Mouse (Mus musculus) heart, embryonic 12.5 days (tissue): ENCODE measurements around the gene Itga11. TPM values are rescaled to one million over a fixed set of nuclear protein-coding genes. Genes with fewer than 3 reads are reported as not detected.
"Not testable (repeated sequence)": the region's sequence is repeated elsewhere in the genome, so short reads cannot be mapped to it uniquely, and the experiment has no call there.

Experiments
- ATAC-seq: fragments of 200-750 bp; cut with Nextera tagmentation; 2 replicates; pipeline ENCODE4 v1.8.0; 2017; ENCODE audit warnings: moderate TSS enrichment, moderate library complexity; ENCODE audit not compliant: insufficient number of reproducible peaks, low FRiP score
- H3K27ac ChIP-seq: fragments of 300-500 bp; sonication (generic); 2 replicates; pipeline ENCODE4 v1.5.1; 2016; ENCODE audit warnings: mild to moderate bottlenecking, moderate library complexity; ENCODE audit not compliant: poor library complexity, severe bottlenecking
- H3K27me3 ChIP-seq: fragments of 300-500 bp; sonication (generic); replicated peaks from 2 replicates; pipeline ENCODE4 v1.6.1; 2016; ENCODE audit warnings: mild to moderate bottlenecking, moderate library complexity
- H3K36me3 ChIP-seq: fragments of 300-500 bp; sonication (generic); 2 replicates; pipeline ENCODE4 v1.6.1; 2016; ENCODE audit warnings: mild to moderate bottlenecking, moderate library complexity
- H3K4me1 ChIP-seq: fragments of 300-500 bp; sonication (generic); replicated peaks from 2 replicates; pipeline ENCODE4 v1.6.1; 2016; ENCODE audit warnings: mild to moderate bottlenecking
- H3K4me2 ChIP-seq: fragments of 300-500 bp; sonication (generic); 2 replicates; pipeline ENCODE4 v1.6.1; 2016; ENCODE audit warnings: mild to moderate bottlenecking, moderate library complexity
- H3K4me3 ChIP-seq: fragments of 300-500 bp; sonication (generic); 2 replicates; pipeline ENCODE4 v1.5.1; 2016; ENCODE audit warnings: mild to moderate bottlenecking
- H3K9ac ChIP-seq: fragments of 300-500 bp; sonication (generic); 2 replicates; pipeline ENCODE4 v1.6.1; 2016; ENCODE audit warnings: mild to moderate bottlenecking, moderate library complexity
- H3K9me3 ChIP-seq: fragments of 300-500 bp; sonication (generic); replicated peaks from 2 replicates; pipeline ENCODE4 v1.6.1; 2016; ENCODE audit warnings: mild to moderate bottlenecking, moderate library complexity
- WGBS: fragments of 180-500 bp; shearing (Covaris S2); methylation state at CpG from one replicate; pipeline ENCODE4 v1.1.7; 2016; 5-methylcytosine and 5-hydroxymethylcytosine counted together
- polyA plus RNA-seq: library from polyadenylated mRNA; unstranded; fragments of >200 nt; fragmentation: Nextera tagmentation; extraction: Ambion mirVana; gene quantifications from 2 replicates; pipeline ENCODE4 v1.2.1, GENCODE M21; 2016

Itga11 gene
- polyA plus RNA-seq, 1 experiment from 2014 or later = 1.00 TPM

DNA sequence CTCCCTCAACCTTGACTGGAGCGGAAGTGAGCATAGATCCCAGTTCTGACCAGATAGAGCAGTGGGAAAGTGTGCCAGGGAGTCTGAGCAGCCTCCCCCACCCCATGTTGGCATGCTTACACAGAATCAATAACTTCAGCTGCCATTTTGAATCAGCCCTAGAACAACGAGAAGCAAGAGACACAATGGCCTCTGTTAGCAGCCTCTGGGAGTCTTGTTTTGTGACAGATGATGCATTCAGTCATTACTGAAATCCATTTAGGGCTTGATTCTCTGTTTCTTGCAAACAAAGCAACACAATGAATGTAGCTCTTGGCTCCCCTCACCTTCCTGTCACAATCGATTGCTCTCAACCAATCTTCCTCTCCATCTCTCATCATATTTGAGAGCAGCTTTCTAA lies 19.6 kb upstream of the Itga11 start:
- Histone ChIP-seq H3K9me3 (no peaks in the 10 kb centered on the region; the same call in 1 of the 2 replicates), H3K9ac (no peak overlapping the region), H3K4me2 (no peak overlapping the region), H3K27me3 (no peaks in the 10 kb centered on the region), H3K4me3 (no peak overlapping the region), H3K36me3 (no peaks in the 10 kb centered on the region), H3K27ac (no peak overlapping the region), H3K4me1 (no peaks in the 10 kb centered on the region)
- WGBS = 72% methylated on average over 3 of the region's 3 CpGs
- ATAC-seq = no peak

DNA sequence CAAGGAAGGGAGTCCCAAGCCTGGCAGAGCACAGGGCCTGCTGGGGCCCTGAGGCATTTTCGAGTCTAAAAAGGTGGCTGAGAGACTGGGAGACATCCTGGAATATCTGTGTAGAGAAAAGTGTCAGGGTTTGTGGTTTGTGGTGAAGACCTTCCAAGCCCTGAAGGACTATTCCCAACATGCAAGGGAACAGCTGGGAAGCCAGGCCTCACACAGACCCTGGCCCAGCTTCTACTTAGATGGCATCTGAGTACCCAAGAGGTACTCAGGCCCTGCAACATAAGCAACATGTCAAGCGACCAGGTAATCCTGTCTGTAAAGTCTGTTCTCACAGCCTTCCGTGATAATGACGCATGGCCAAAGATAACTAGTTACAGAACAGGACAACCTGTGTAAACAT lies 18.6 kb upstream of the Itga11 start:
- 57% methylated on average over 4 of the region's 4 CpGs for WGBS

DNA sequence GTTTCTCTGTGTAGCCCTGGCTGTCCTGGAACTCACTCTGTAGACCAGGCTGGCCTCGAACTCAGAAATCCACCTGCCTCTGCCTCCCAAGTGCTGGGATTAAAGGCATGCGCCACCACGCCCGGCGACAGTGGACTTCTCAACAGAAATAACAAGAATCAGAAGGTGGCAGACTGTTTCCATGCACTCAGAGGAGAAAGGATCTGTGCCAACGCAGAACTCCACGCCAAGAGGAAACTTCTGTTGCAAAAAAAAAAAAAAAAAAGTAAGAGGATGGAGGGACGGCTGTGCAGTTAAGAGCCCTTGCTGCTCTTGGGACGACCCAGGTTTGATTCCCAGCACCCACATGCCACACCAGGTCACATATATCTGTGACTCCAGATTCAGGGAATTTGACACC lies 16.7 kb upstream of the Itga11 start:
- not testable (repeated sequence) for ATAC-seq, H3K27me3 ChIP-seq, H3K27ac ChIP-seq, H3K9ac ChIP-seq, H3K36me3 ChIP-seq, H3K4me3 ChIP-seq, H3K4me1 ChIP-seq, H3K9me3 ChIP-seq, H3K4me2 ChIP-seq
- 87% methylated on average over 9 of the region's 9 CpGs for WGBS

More for the DNA sequence above, 18.6 kb upstream of the Itga11 start:
- Histone ChIP-seq H3K36me3 (no peaks in the 10 kb centered on the region), H3K9ac (no peak overlapping the region), H3K27me3 (no peaks in the 10 kb centered on the region), H3K4me2 (no peak overlapping the region), H3K27ac (no peak overlapping the region), H3K9me3 (no peaks in the 10 kb centered on the region; the same call in 1 of the 2 replicates), H3K4me1 (no peaks in the 10 kb centered on the region; the same call in 1 of the 2 replicates), H3K4me3 (no peak overlapping the region)
- no peak for ATAC-seq

DNA sequence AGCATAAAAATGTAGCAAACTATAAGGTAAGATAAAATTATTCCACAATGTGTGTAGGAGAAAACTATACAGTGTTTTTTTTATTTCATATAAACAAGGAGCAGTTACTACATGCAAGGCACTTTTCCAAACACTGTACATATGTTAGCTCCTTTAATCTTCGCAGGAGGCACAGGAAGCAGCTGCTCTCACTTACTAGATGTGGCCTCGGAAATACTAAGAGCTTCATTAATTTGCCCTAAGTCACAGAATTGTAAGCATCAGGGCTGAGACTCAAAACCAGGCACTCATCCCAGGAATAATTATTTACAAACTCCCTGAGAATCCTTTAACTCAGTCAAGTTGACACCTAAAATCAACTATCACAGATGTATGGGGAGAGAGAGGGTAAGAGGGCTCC lies 14.2 kb upstream of the Itga11 start:
- no peaks in the 10 kb centered on the region; the same call in 1 of the 2 replicates for H3K9me3 ChIP-seq
- H3K27me3 ChIP-seq = no peaks in the 10 kb centered on the region
- 63% methylated on average over 2 of the region's 2 CpGs for WGBS

DNA sequence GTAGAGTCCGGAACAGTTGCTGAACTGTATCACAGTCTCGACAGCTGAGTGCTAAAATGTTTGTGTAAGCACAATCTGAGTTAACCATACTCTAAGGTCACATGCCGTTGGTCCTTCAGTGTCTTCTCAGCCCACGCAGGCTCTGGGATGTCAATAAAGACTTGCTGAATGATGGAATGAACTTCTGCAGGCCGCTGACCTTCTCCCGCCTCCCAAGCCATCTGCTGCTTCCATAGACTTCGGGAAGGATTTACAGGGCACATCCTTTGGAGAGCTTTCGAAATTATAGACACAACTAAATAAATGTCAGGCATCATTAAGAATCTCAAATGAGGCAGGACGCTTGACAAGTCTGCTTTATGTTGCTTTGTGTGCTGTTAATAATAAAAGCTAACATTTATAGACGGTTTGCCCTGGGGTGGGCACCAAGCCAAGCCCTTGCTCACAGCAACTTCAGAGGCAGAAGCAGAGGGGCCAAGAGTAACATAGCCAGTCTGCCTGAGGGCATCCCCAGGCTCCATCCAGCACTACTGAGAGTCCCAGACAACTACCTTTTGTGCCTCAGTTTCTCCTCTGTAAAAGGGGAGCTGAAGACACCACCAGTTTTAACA lies 13.4 kb upstream of the Itga11 start:
- Histone ChIP-seq H3K9me3 (no peaks in the 10 kb centered on the region; the same call in 1 of the 2 replicates), H3K36me3 (no peaks in the 10 kb centered on the region), H3K27me3 (no peaks in the 10 kb centered on the region), H3K4me1 (no peaks in the 10 kb centered on the region; the same call in 1 of the 2 replicates), H3K4me3 (no peak overlapping the region), H3K4me2 (no peak overlapping the region), H3K27ac (no peak overlapping the region), H3K9ac (no peak overlapping the region)
- no peak for ATAC-seq
- 59% methylated on average over 10 of the region's 10 CpGs for WGBS

More for the DNA sequence above, 14.2 kb upstream of the Itga11 start:
- H3K4me3 ChIP-seq = no peak overlapping the region
- no peaks in the 10 kb centered on the region for H3K36me3 ChIP-seq
- H3K4me1 ChIP-seq = no peaks in the 10 kb centered on the region; the same call in 1 of the 2 replicates
- no peak overlapping the region for H3K9ac ChIP-seq
- no peak overlapping the region for H3K27ac ChIP-seq
- H3K4me2 ChIP-seq = no peak overlapping the region
- ATAC-seq = no peak

DNA sequence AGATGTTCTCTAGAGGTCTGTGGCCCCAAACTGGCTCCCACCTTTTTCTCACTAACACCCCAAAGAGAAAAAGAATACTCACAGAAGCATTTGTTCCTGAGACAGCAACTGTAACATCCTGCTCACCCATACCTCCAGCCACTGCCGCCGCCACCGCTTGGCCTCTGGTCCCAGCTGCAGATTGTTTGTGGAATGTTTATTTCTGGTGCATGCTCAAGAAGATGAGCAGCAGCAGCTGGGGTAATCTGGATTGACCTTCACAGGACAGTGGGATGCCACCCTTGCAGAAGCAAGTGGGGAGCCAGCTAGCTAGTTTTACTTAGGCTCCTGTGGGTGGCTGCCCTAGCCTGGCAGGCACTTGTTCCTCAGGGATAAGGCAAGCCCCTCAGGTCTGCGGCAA lies 11.7 kb upstream of the Itga11 start:
- Histone ChIP-seq H3K27me3 (no peaks in the 10 kb centered on the region), H3K9ac (no peak overlapping the region), H3K9me3 (no peaks in the 10 kb centered on the region; the same call in 1 of the 2 replicates), H3K36me3 (no peaks in the 10 kb centered on the region), H3K4me2 (no peak overlapping the region), H3K27ac (no peak overlapping the region), H3K4me1 (peaks cover under 1% of the 10 kb centered on the region), H3K4me3 (no peak overlapping the region)
- 53% methylated on average over 4 of the region's 4 CpGs for WGBS
- ATAC-seq = no peak

DNA sequence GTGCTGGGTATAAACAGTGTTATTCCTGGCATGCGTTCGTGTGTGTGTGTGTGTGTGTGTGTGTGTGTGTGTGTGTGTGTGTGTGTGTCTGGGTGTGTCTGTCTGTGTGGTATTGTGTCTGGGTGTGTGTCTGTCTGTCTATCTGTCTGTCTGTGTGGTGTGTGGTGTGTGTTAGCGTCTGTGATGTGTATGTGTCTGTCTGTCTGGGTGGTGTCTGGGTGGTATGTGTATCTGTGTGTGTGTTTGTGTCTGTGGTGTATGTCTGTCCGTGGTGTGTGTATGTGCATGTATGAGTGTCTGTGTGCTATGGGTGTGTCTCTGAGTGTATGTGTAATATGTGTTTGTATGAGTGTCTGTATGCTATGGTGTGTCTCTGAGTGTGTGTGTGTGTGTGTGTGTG lies 9.1 kb upstream of the Itga11 start:
- whole genome bisulfite sequencing = 95% methylated on average over 4 of the region's 4 CpGs
- ATAC-seq = no peak
- no peaks in the 10 kb centered on the region for H3K27me3 ChIP-seq
- H3K4me3 ChIP-seq = no peak overlapping the region
- H3K9ac ChIP-seq = no peak overlapping the region
- no peaks in the 10 kb centered on the region for H3K36me3 ChIP-seq
- H3K4me1 ChIP-seq = peaks cover 6% of the 10 kb centered on the region
- H3K9me3 ChIP-seq = no peaks in the 10 kb centered on the region
- no peak overlapping the region for H3K4me2 ChIP-seq
- no peak overlapping the region for H3K27ac ChIP-seq

DNA sequence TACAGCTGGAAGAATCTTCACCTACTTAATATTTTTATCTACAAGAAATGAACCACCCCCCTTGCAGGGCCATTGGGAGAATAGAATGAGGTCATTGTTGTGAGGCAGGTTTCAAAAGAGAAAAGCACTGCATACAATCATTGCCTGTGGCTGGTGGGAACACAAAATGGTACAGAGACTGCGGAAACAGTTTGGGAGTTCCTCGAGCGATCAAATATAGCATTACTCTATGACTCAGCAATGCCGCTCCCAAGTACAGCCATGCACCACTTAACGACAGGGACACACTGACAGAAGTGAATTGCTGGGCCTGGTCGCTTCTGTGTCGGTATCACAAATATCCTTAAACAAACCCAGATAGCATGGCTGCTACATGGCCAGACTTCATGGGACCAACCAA lies 4.4 kb upstream of the Itga11 start:
- 51% methylated on average over 7 of the region's 7 CpGs for WGBS
- Histone ChIP-seq H3K9me3 (no peaks in the 10 kb centered on the region), H3K4me1 (peaks cover 19% of the 10 kb centered on the region), H3K9ac (no peak overlapping the region), H3K27me3 (peaks cover 13% of the 10 kb centered on the region; the same call in 1 of the 2 replicates), H3K4me2 (no peak overlapping the region), H3K27ac (no peak overlapping the region), H3K36me3 (no peaks in the 10 kb centered on the region), H3K4me3 (no peak overlapping the region)
- no peak for ATAC-seq

DNA sequence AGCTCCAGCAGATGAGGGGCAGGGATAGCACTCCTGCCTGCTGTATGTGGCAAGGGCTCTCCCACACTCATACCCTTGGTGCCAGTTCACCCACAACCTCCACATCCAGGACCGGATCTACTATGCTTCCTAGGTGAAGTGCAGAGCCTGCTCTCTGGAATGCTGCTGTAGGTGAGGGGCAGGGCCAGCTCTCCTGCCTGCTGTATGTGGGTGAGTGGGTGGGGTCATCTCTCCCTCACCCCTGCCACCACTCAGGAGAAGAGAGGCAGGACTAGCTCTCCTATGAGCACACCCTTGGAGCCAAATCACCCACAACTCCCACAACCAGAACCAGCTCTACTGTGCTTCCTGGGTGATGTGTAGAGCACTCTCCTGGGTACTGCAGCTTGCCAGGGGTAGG lies 2.5 kb upstream of the Itga11 start:
- Histone ChIP-seq H3K4me2 (no peak overlapping the region), H3K9me3 (no peaks in the 10 kb centered on the region), H3K4me1 (peaks cover 30% of the 10 kb centered on the region), H3K27ac (no peak overlapping the region), H3K27me3 (peaks cover 29% of the 10 kb centered on the region), H3K4me3 (no peak overlapping the region), H3K36me3 (no peaks in the 10 kb centered on the region), H3K9ac (no peak overlapping the region)
- 85% methylated on average over 1 of the region's 1 CpGs for WGBS
- no peak for ATAC-seq

DNA sequence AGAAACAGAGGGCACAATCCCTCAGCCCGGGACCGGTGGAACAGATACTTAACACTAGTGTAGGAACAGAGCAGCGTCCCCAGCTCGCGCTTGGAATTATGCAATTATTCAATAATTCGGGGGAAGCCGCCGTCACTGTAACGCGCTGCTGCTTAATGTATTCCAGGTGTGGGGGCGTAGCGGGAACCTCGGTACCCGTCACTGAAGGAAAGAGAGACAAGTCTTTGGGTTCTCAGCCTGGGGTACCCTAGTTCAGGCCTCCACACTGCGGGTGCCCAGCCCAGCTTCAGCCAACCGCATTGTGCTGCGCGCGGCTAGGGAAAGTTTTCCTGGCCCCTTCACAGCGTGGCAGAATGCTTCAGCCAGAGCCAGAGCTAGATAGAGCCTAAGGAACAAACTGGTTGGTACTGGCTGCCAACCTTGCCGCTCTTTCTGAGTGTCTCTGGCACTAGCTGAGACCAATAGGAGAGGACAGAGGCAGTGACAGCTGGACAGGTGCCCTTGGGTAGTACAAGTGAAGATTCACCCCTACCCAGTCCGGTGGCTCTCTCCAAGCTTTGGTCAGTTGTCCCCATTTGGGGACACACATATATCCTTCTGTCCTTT lies 1.0 kb downstream of the Itga11 start:
- H3K27ac ChIP-seq = no peak overlapping the region
- H3K9me3 ChIP-seq = no peaks in the 10 kb centered on the region
- no peak for ATAC-seq
- peak overlapping the region; percentile 90 for H3K4me2 ChIP-seq
- H3K9ac ChIP-seq = peak overlapping the region; percentile 64
- peaks cover 33% of the 10 kb centered on the region for H3K27me3 ChIP-seq
- peaks cover 22% of the 10 kb centered on the region for H3K4me1 ChIP-seq
- H3K36me3 ChIP-seq = no peaks in the 10 kb centered on the region
- WGBS = 7% methylated on average over 22 of the region's 22 CpGs
- peak overlapping the region; percentile 48 for H3K4me3 ChIP-seq

DNA sequence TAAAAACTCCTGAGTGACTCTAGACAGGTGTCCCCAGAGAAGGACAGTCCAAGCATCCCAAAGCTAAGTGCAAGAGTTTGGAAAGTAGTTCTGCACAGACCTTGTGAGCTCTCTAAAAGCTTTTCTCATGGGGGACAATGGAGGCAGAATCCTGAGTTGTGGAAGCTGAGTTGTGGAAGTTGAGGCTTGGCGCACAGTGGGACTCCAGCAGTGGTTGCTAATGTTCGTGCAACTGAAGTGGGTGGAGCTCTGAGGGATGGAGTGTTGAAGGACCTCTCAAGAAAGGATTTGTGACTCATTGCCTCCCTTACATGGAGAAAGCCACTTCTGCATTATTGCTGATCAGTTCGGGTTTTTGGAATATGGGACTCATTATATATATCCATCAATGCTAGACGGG lies 1.8 kb downstream of the Itga11 start:
- peaks cover 33% of the 10 kb centered on the region for H3K27me3 ChIP-seq
- no peak overlapping the region for H3K4me2 ChIP-seq
- no peak for ATAC-seq
- H3K9ac ChIP-seq = no peak overlapping the region
- 70% methylated on average over 4 of the region's 4 CpGs for WGBS
- H3K4me3 ChIP-seq = no peak overlapping the region
- H3K9me3 ChIP-seq = no peaks in the 10 kb centered on the region
- no peak overlapping the region for H3K27ac ChIP-seq
- H3K4me1 ChIP-seq = peaks cover 21% of the 10 kb centered on the region
- H3K36me3 ChIP-seq = no peaks in the 10 kb centered on the region
